ENCODE assay signal across 9 mouse cellular contexts in the genomic region with DNA sequence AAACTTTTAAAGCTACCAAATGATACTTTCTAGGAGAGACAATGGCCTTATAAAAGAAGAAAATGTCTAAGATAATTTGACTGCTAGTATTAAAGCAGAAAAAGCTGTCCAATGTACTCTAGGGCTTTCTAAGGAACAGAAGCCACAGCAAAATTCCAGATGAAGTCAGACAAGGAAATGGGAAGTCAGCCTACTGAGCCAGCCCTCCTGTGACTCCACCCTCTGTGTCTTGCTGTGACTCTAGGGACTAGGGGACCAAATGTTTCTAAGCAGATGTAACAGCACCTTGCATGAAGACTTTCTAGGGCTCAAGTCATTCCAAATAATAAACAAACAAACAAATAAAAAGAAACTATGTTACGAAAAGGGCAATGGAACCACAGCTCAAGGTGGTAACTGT.
DNase-seq lines count a peak whose midpoint lies in the region; ATAC-seq lines count a peak whose summit lies in the region.
"Had no signal": no experiment of that assay in that cellular context is flagged by ENCODE, and none has a peak within 500 bp of the region (broad histone marks: within the 10 kb centered on the region; RNA-seq: fewer than 3 reads in every experiment).

No protein-coding gene starts in this region.

- H3K27ac ChIP-seq in midbrain, embryonic 10.5 days (replicated peaks): peak overlapping the region; percentile 73
- no peak overlapping the region for H3K27ac ChIP-seq in midbrain, embryonic 11.5 days (ENCODE audit: low read depth, low read length)
- peak overlapping the region; percentile 48 for H3K27ac ChIP-seq in embryonic facial prominence, embryonic 15.5 days (replicated peaks)
- peak overlapping the region; percentile 86 for H3K27ac ChIP-seq in hindbrain, embryonic 14.5 days
- H3K27ac ChIP-seq: heart, embryonic 15.5 days had no signal

- ATAC-seq in midbrain, embryonic 11.5 days (ENCODE audit: low FRiP score): no peak
- ATAC-seq in embryonic facial prominence, embryonic 15.5 days (ENCODE audit: insufficient number of reproducible peaks, low FRiP score, low TSS enrichment, low read depth): no peak
- no peak for ATAC-seq in hindbrain, embryonic 14.5 days (ENCODE audit: low FRiP score)
- no peak for ATAC-seq in granulocyte monocyte progenitor cell, adult 5-6 weeks (replicated peaks; ENCODE audit: poor library complexity, severe bottlenecking)

- H3K4me2 ChIP-seq in midbrain, embryonic 11.5 days: no peak overlapping the region; the same call in 1 of the 2 replicates
- no peak overlapping the region for H3K4me2 ChIP-seq in embryonic facial prominence, embryonic 15.5 days (replicated peaks)
- peak overlapping the region; percentile 47 for H3K4me2 ChIP-seq in hindbrain, embryonic 14.5 days (replicated peaks)
- H3K4me2 ChIP-seq: liver, embryonic 11.5 days had no signal

- peaks cover 43% of the 10 kb centered on the region for H3K4me1 ChIP-seq in midbrain, embryonic 10.5 days
- H3K4me1 ChIP-seq in midbrain, embryonic 11.5 days (ENCODE audit: control insufficient read depth, insufficient read depth, low read length): peaks cover 18% of the 10 kb centered on the region; the same call in 1 of the 2 replicates
- H3K4me1 ChIP-seq in embryonic facial prominence, embryonic 15.5 days: peaks cover 31% of the 10 kb centered on the region
- H3K4me1 ChIP-seq in hindbrain, embryonic 14.5 days (replicated peaks; ENCODE audit: control insufficient read depth, insufficient read depth, low read length): peaks cover 46% of the 10 kb centered on the region

- DNase-seq in midbrain, embryonic 10.5 days (ENCODE audit: low spot score): no peak
- DNase-seq in midbrain, embryonic 11.5 days (ENCODE audit: low spot score, missing footprints): no peak
- DNase-seq in hindbrain, embryonic 14.5 days (ENCODE audit: low spot score): peak; percentile 53
- DNase-seq in testis, postnatal 10 days (ENCODE audit: low spot score): no peak
- DNase-seq in frontal cortex, postnatal 36 days (ENCODE audit: low spot score in 2 of 2): no peak

- H3K9ac ChIP-seq in midbrain, embryonic 11.5 days (ENCODE audit: low read length): no peak overlapping the region
- no peak overlapping the region for H3K9ac ChIP-seq in embryonic facial prominence, embryonic 15.5 days
- no peak overlapping the region for H3K9ac ChIP-seq in hindbrain, embryonic 14.5 days
- H3K9ac ChIP-seq: heart, embryonic 15.5 days had no signal

- WGBS in midbrain, embryonic 10.5 days: 67% methylated on average over 1 of the region's 1 CpGs
- 66% methylated on average over 1 of the region's 1 CpGs for WGBS in midbrain, embryonic 11.5 days
- WGBS in embryonic facial prominence, embryonic 15.5 days: 82% methylated on average over 1 of the region's 1 CpGs
- WGBS in hindbrain, embryonic 14.5 days: 64% methylated on average over 1 of the region's 1 CpGs

- no peak overlapping the region for H3K4me3 ChIP-seq in midbrain, embryonic 10.5 days
- H3K4me3 ChIP-seq in midbrain, embryonic 11.5 days (ENCODE audit: low read depth, low read length): no peak overlapping the region
- H3K4me3 ChIP-seq in embryonic facial prominence, embryonic 15.5 days (replicated peaks): no peak overlapping the region
- H3K4me3 ChIP-seq in hindbrain, embryonic 14.5 days (replicated peaks; ENCODE audit: low read length): no peak overlapping the region
- H3K4me3 ChIP-seq: heart, embryonic 15.5 days had no signal

- no peaks in the 10 kb centered on the region for H3K9me3 ChIP-seq in midbrain, embryonic 10.5 days (replicated peaks)
- no peaks in the 10 kb centered on the region for H3K9me3 ChIP-seq in midbrain, embryonic 11.5 days (ENCODE audit: control insufficient read depth, low read length)
- no peaks in the 10 kb centered on the region for H3K9me3 ChIP-seq in embryonic facial prominence, embryonic 15.5 days (replicated peaks)
- no peaks in the 10 kb centered on the region for H3K9me3 ChIP-seq in hindbrain, embryonic 14.5 days (ENCODE audit: control insufficient read depth, low read length)
- H3K9me3 ChIP-seq: heart, embryonic 15.5 days had no signal

- H3K36me3 ChIP-seq in midbrain, embryonic 10.5 days: peaks cover 6% of the 10 kb centered on the region; the same call in 1 of the 2 replicates
- H3K36me3 ChIP-seq in midbrain, embryonic 11.5 days (ENCODE audit: control insufficient read depth, insufficient read depth, low read length): no peaks in the 10 kb centered on the region
- no peaks in the 10 kb centered on the region for H3K36me3 ChIP-seq in embryonic facial prominence, embryonic 15.5 days
- no peaks in the 10 kb centered on the region for H3K36me3 ChIP-seq in hindbrain, embryonic 14.5 days (replicated peaks; ENCODE audit: control insufficient read depth, insufficient read depth)
- H3K36me3 ChIP-seq: heart, embryonic 15.5 days had no signal

- no peaks in the 10 kb centered on the region for H3K27me3 ChIP-seq in midbrain, embryonic 10.5 days (ENCODE audit: low read depth, poor library complexity, severe bottlenecking)
- H3K27me3 ChIP-seq in midbrain, embryonic 11.5 days (ENCODE audit: control insufficient read depth, insufficient read depth, low read length): no peaks in the 10 kb centered on the region
- no peaks in the 10 kb centered on the region for H3K27me3 ChIP-seq in embryonic facial prominence, embryonic 15.5 days
- no peaks in the 10 kb centered on the region for H3K27me3 ChIP-seq in hindbrain, embryonic 14.5 days (ENCODE audit: control insufficient read depth, insufficient read depth, low read length)
- H3K27me3 ChIP-seq: heart, embryonic 15.5 days had no signal
